Mouse (Mus musculus): ENCODE data around the gene Rbks. TPM values are rescaled to one million over a fixed set of nuclear protein-coding genes. Genes with fewer than 3 reads are reported as not detected.
"Not testable (repeated sequence)": the region's sequence is repeated elsewhere in the genome, so short reads cannot be mapped to it uniquely, and the experiment has no call there.

The Rbks gene
- polyA plus RNA-seq, 1 experiment from 2014 or later, result 24.8 TPM

DNA sequence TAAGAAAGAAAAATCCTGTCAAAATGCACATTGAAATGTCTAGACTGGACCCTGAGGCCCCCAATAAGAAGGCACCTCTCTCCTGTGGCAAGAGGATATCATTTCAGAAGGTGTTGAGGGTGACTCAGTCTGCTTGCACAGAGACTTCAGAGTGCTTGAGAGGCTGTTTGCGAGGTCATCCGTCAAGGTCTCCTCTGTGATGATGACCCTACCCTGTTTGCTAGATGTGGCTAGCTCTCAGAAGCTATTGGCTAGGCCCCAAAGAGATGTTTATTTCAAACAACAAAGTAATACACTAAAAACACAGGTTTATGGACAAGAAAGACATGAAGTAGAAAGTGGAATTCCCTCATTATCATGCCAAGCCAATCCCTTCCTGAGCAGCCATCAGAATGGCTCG lies 55.1 kb downstream of the Rbks start:
- 89% methylated on average over 3 of the region's 3 CpGs for WGBS
- DNase-seq (ENCODE audit: low spot score), result no peak
- ATAC-seq (replicated peaks; ENCODE audit: low FRiP score), result no peak
- Histone ChIP-seq H3K4me3 (ENCODE audit: low read depth, low read length) (no peak overlapping the region), H3K4me1 (replicated peaks; ENCODE audit: control insufficient read depth, insufficient read depth, low read length) (no peaks in the 10 kb centered on the region), H3K9ac (ENCODE audit: low read depth, low read length) (no peak overlapping the region), H3K4me2 (no peak overlapping the region), H3K9me3 (ENCODE audit: control insufficient read depth, low read length) (no peaks in the 10 kb centered on the region), H3K27ac (ENCODE audit: low read depth, low read length) (no peak overlapping the region), H3K27me3 (replicated peaks; ENCODE audit: control insufficient read depth, insufficient read depth, low read length) (no peaks in the 10 kb centered on the region), H3K36me3 (ENCODE audit: control insufficient read depth, insufficient read depth, low read length) (no peaks in the 10 kb centered on the region)

- H3K27me3 ChIP-seq (replicated peaks; ENCODE audit: control insufficient read depth, insufficient read depth, low read length), result no peaks in the 10 kb centered on the region
- DNase-seq (ENCODE audit: low spot score) (no peak), ATAC-seq (replicated peaks; ENCODE audit: low FRiP score) (no peak)
- H3K4me2 ChIP-seq, result no peak overlapping the region
- no peak overlapping the region for H3K27ac ChIP-seq (ENCODE audit: low read depth, low read length)
- no peak overlapping the region for H3K9ac ChIP-seq (ENCODE audit: low read depth, low read length)
- H3K9me3 ChIP-seq (ENCODE audit: control insufficient read depth, low read length), result no peaks in the 10 kb centered on the region
- H3K4me3 ChIP-seq (ENCODE audit: low read depth, low read length), result no peak overlapping the region
- H3K4me1 ChIP-seq (replicated peaks; ENCODE audit: control insufficient read depth, insufficient read depth, low read length), result peaks cover 4% of the 10 kb centered on the region; the same call in 1 of the 2 replicates
- 78% methylated on average over 2 of the region's 2 CpGs for WGBS
- no peaks in the 10 kb centered on the region for H3K36me3 ChIP-seq (ENCODE audit: control insufficient read depth, insufficient read depth, low read length)
Observed at GRCm38 (mm10) chr5:31640542-31640941, 56.9 kb downstream of the Rbks start.

DNA sequence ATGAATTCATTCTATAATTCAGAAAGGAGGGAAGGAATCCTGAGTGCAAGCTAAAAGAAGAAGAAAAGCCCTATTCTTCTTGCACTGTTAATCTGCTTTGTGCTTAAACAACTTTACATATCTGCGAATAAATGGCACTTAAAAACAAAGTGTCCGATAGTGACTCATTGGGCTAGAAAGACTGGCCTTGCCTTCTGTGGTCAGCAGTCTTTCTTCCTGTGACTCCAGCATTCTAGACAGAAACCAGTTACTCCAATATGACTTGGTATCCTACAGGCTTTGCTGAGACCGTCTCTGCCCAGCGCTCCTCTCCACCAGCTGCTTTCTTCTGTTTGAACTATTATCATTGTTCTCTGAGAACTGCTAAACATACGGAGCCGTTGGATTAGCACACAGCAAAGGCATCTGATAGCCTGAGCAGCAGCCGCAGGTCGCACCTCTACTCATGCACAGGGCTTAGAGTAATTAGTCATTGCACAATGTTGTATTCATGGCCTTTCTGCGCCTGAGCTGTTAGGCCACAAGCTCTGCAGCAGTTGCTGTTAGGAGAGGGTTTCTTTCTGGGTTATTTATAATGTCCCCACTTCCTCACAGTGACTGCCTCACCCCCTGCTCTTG lies 60.7 kb downstream of the Rbks start:
- H3K9ac ChIP-seq (ENCODE audit: low read depth, low read length), result peak overlapping the region; percentile 9; the same call in 1 of the 2 replicates

GRCm38 (mm10) chr5:31634679-31635078 lies 62.7 kb downstream of the Rbks start:
- Histone ChIP-seq H3K9me3 (ENCODE audit: control insufficient read depth, low read length) (no peaks in the 10 kb centered on the region), H3K36me3 (ENCODE audit: control insufficient read depth, insufficient read depth, low read length) (no peaks in the 10 kb centered on the region), H3K4me1 (replicated peaks; ENCODE audit: control insufficient read depth, insufficient read depth, low read length) (peaks cover 4% of the 10 kb centered on the region; the same call in 1 of the 2 replicates), H3K4me3 (ENCODE audit: low read depth, low read length) (no peak overlapping the region), H3K4me2 (no peak overlapping the region), H3K9ac (ENCODE audit: low read depth, low read length) (no peak overlapping the region), H3K27me3 (replicated peaks; ENCODE audit: control insufficient read depth, insufficient read depth, low read length) (no peaks in the 10 kb centered on the region), H3K27ac (ENCODE audit: low read depth, low read length) (no peak overlapping the region)
- WGBS, result 80% methylated on average over 5 of the region's 5 CpGs
- ATAC-seq (replicated peaks; ENCODE audit: low FRiP score), result no peak
- DNase-seq (ENCODE audit: low spot score), result no peak

More for the DNA sequence above, 60.7 kb downstream of the Rbks start:
- H3K4me1 ChIP-seq (replicated peaks; ENCODE audit: control insufficient read depth, insufficient read depth, low read length), result peaks cover 4% of the 10 kb centered on the region; the same call in 1 of the 2 replicates
- ATAC-seq (replicated peaks; ENCODE audit: low FRiP score) (0 out of 2 replicates have a peak, but pooled peaks have one; percentile 20), DNase-seq (ENCODE audit: low spot score) (no peak)
- H3K4me2 ChIP-seq, result no peak overlapping the region
- H3K4me3 ChIP-seq (ENCODE audit: low read depth, low read length), result no peak overlapping the region
- H3K27ac ChIP-seq (ENCODE audit: low read depth, low read length), result peak overlapping the region; percentile 15; the same call in 1 of the 2 replicates
- WGBS, result 48% methylated on average over 9 of the region's 9 CpGs
- no peaks in the 10 kb centered on the region for H3K36me3 ChIP-seq (ENCODE audit: control insufficient read depth, insufficient read depth, low read length)
- no peaks in the 10 kb centered on the region for H3K9me3 ChIP-seq (ENCODE audit: control insufficient read depth, low read length)
- no peaks in the 10 kb centered on the region for H3K27me3 ChIP-seq (replicated peaks; ENCODE audit: control insufficient read depth, insufficient read depth, low read length)

DNA sequence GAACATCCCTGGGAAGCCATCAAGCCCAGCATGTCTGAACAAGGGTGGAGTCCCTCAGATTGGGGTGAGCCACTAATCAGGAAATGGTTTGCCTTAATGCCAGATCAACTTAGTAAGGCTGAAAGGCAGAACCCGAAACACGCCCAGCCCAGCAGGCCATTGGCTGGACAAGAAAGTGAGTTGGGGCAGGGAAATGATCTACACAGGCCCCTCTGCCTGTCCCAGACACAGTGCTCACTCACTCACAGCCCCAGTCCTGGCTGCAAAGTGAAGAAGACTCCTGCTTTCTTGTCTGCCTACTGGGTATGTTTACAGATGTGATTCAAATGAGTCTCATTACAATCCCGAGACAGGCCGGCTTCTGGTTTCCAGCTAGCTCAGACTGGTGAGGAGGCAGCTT lies 63.3 kb downstream of the Rbks start:
- no peaks in the 10 kb centered on the region for H3K9me3 ChIP-seq (ENCODE audit: control insufficient read depth, low read length)
- no peaks in the 10 kb centered on the region for H3K36me3 ChIP-seq (ENCODE audit: control insufficient read depth, insufficient read depth, low read length)
- peaks cover 4% of the 10 kb centered on the region; the same call in 1 of the 2 replicates for H3K4me1 ChIP-seq (replicated peaks; ENCODE audit: control insufficient read depth, insufficient read depth, low read length)
- H3K27ac ChIP-seq (ENCODE audit: low read depth, low read length), result no peak overlapping the region
- no peak overlapping the region for H3K9ac ChIP-seq (ENCODE audit: low read depth, low read length)
- ATAC-seq (replicated peaks; ENCODE audit: low FRiP score) (no peak), DNase-seq (ENCODE audit: low spot score) (no peak)
- H3K4me2 ChIP-seq, result no peak overlapping the region
- 75% methylated on average over 4 of the region's 4 CpGs for WGBS
- no peak overlapping the region for H3K4me3 ChIP-seq (ENCODE audit: low read depth, low read length)
- no peaks in the 10 kb centered on the region for H3K27me3 ChIP-seq (replicated peaks; ENCODE audit: control insufficient read depth, insufficient read depth, low read length)

DNA sequence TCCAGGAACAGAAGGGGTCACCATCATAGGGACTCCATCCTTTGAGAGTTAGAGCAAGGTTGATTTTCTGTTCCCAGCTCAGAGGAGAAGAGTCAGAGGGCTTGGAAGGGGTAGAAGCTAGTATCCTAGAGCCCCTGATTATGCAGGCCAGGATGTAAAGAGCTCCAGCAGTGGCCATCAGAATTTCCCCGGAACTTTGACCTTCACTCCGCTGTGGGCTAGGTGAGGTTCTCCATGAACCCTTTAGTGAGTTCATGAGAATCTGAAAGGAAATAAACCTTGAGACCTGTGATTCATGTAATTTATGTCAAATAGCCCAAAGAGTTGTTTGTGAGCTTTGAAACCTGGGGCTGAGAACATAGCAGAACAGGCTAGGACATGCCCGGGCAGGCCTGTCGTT lies 66.3 kb downstream of the Rbks start:
- not testable (repeated sequence) for H3K4me2 ChIP-seq; H3K27me3 ChIP-seq (replicated peaks; ENCODE audit: control insufficient read depth, insufficient read depth, low read length); H3K4me3 ChIP-seq (ENCODE audit: low read depth, low read length); H3K9me3 ChIP-seq (ENCODE audit: control insufficient read depth, low read length); H3K4me1 ChIP-seq (replicated peaks; ENCODE audit: control insufficient read depth, insufficient read depth, low read length); ATAC-seq (replicated peaks; ENCODE audit: low FRiP score); DNase-seq (ENCODE audit: low spot score); H3K36me3 ChIP-seq (ENCODE audit: control insufficient read depth, insufficient read depth, low read length); H3K27ac ChIP-seq (ENCODE audit: low read depth, low read length); H3K9ac ChIP-seq (ENCODE audit: low read depth, low read length)
- 96% methylated on average over 4 of the region's 4 CpGs for WGBS

DNA sequence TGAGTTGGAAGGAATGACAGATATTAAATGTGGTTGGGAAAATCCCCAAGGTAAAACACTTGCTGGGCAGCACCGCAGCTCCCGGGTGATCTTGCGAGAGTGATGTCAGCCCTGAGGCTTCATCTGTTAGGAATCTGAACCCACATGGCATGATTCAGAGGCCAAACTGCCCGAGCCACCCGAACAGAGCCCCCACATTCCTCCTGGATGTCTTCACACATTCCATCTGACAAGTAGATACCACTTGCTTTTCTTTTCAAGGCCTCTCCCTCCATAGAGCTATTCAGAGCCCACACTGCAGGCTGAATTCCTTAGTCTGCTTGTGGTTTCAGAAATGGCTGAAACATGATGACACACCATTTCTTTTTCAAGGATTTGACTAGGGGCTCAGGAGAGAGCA lies 67.4 kb downstream of the Rbks start:
- DNase-seq (ENCODE audit: low spot score), result no peak
- Histone ChIP-seq H3K36me3 (ENCODE audit: control insufficient read depth, insufficient read depth, low read length) (no peaks in the 10 kb centered on the region), H3K4me1 (replicated peaks; ENCODE audit: control insufficient read depth, insufficient read depth, low read length) (no peaks in the 10 kb centered on the region), H3K4me3 (ENCODE audit: low read depth, low read length) (no peak overlapping the region), H3K4me2 (no peak overlapping the region), H3K9ac (ENCODE audit: low read depth, low read length) (no peak overlapping the region), H3K9me3 (ENCODE audit: control insufficient read depth, low read length) (no peaks in the 10 kb centered on the region), H3K27ac (ENCODE audit: low read depth, low read length) (no peak overlapping the region), H3K27me3 (replicated peaks; ENCODE audit: control insufficient read depth, insufficient read depth, low read length) (no peaks in the 10 kb centered on the region)
- 57% methylated on average over 5 of the region's 5 CpGs for WGBS
- ATAC-seq (replicated peaks; ENCODE audit: low FRiP score), result no peak

DNA sequence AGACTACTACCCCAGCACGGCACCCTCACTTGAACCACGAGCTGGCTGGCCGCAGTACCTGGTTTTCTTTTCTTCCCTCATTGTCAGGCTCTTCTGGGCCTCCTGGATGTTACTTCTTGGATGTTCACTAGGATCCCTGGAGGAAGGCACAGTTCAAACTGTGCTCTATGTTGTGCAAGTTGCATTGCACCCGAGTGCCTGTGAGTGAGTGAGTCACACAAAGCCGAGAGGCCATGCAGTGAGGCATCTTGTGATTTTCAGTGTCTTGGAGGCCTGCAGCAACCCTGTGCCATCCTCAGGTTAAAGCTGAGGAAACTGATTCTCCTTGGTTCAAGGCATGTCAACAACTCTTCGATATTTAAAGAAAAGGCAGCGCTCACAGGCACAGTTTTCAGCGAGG lies 68.9 kb downstream of the Rbks start:
- Histone ChIP-seq H3K9me3 (ENCODE audit: control insufficient read depth, low read length) (no peaks in the 10 kb centered on the region), H3K9ac (ENCODE audit: low read depth, low read length) (no peak overlapping the region), H3K4me3 (ENCODE audit: low read depth, low read length) (no peak overlapping the region), H3K4me1 (replicated peaks; ENCODE audit: control insufficient read depth, insufficient read depth, low read length) (no peaks in the 10 kb centered on the region), H3K36me3 (ENCODE audit: control insufficient read depth, insufficient read depth, low read length) (no peaks in the 10 kb centered on the region), H3K27ac (ENCODE audit: low read depth, low read length) (no peak overlapping the region), H3K27me3 (replicated peaks; ENCODE audit: control insufficient read depth, insufficient read depth, low read length) (no peaks in the 10 kb centered on the region), H3K4me2 (no peak overlapping the region)
- 83% methylated on average over 8 of the region's 8 CpGs for WGBS
- no peak for ATAC-seq (replicated peaks; ENCODE audit: low FRiP score)
- no peak for DNase-seq (ENCODE audit: low spot score)

All from liver, embryonic 11.5 days (tissue).